Mouse (Mus musculus) cerebellum, adult 9-10 months (tissue): ENCODE measurements around the gene Pacsin2.

ENCODE experiments used
- DNase-seq: peaks from one replicate; pipeline ENCODE4 v3.0.0; 2022

The Pacsin2 gene

DNA sequence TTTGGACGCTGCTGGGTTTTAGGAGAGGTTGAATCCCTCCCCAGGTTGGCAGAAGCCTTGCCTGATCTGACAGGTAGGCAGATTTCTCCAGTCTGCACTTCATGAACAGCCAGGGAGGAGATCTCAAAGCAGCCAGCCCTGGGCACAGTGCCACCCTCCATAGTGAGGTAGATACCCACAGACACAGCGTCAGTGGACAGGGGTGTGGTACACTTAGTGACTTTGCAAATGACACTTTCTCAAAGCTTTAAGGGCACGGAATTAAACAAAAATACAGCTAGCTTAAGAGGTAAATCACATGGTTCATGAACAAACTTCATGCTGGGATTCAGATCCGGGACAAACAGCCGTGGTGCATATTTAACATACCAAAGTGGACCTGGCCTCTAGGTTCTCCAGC is 15.8 kb downstream of the Pacsin2 start:
- no peak for DNase-seq

DNA sequence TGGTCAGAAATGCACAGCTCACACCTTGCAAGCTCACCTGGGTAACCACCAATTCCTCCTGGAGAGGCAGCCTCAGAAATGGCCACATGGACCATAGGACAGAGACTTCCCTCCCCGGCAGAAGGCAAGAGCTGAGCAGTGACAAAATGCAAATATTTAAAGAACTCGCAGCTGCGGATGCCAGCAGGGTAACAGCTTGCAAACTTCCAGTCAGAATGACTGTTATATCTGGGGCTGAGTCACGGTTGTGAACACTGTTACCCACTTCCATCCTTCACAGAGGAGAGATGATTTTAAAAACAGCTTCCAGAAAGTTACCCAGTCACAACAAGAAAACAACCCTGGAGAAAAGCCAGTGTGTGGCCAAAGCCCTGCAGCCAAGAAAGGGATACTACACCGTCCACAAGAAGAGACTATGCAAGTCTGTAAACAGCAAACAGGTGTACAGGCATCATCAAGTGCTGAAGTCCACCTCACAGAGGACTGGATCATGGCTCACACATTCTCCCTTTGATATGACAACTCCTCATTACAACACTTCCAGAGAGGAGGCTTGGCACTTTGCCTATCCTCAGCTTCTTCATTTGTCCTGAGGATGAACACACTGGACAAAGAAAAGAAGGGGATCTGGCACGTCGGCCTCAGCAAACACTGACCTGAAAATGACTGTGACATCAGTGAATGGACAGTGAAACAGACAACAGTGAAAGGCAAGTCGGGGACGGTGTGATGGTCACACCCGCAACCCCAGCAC is 16.4 kb downstream of the Pacsin2 start:
- DNase-seq, result no peak

DNA sequence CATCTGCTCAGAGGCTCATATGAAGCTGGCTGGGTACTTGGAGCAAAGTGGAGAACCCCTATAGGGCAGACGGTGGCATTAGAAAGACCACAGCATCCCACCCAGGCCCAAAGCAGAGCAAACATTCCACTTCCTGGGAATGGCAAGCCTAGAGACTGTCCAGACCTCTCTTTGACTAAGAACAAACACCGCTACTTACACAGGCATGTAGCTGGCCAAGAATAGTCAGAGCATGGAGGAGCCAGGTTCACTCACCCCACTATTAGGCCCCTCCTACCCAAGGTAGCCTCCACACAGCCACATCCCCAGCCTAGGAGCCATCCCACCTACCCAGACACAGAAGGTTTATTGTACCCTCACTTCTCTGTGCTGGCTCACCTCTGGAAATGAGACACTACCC is 18.5 kb downstream of the Pacsin2 start:
- no peak for DNase-seq

- no peak for DNase-seq
Observed at GRCm38 (mm10) chr15:83445383-83445782, 19.0 kb downstream of the Pacsin2 start.

GRCm38 (mm10) chr15:83444425-83444824 is 20.0 kb downstream of the Pacsin2 start:
- DNase-seq, result no peak

DNA sequence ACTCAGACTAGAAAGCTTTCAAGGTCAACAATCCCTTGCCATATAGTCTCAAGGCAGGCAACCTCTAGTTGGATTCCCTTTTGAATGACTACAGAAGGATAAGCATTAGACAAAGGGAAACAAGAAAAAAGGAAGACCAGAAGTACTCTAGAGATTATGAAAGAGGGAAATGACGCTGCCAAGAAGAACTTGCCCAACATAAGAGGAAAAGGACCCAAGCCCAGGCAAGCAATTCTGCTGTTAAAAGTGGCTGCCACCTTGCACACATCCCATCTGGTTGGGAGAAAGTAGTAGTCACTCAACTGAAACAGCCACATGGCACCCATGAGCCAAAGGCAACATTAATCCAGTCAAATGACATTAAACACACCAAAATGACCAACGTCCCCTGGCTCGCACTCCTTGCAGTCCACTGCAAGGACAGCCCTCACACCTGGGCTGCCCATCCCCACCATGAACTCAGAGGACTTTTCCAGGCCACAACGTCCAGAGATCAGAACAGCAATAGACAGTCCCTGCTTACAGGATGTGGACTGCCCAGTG is 21.8 kb downstream of the Pacsin2 start:
- no peak for DNase-seq

GRCm38 (mm10) chr15:83440726-83441125 is 23.7 kb downstream of the Pacsin2 start:
- no peak for DNase-seq

DNA sequence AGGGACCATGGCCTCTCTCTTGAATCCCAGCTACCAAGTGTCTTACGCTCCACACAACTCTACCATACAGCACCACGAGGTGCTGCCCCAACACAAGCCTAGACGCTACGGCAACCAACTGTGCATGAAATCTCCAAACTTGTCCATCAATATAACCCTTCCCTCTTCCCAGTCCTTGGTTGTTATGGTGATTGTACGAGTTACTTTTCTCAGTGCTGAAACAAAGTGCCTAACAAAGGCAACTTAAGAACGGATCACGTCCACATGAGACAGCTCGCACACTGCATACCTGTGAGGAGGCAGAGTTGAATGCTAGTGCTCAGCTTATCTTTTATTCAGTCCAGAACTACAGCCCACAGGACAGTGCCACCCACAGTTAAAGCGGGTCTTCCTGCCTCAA is 27.9 kb downstream of the Pacsin2 start:
- no peak for DNase-seq

DNA sequence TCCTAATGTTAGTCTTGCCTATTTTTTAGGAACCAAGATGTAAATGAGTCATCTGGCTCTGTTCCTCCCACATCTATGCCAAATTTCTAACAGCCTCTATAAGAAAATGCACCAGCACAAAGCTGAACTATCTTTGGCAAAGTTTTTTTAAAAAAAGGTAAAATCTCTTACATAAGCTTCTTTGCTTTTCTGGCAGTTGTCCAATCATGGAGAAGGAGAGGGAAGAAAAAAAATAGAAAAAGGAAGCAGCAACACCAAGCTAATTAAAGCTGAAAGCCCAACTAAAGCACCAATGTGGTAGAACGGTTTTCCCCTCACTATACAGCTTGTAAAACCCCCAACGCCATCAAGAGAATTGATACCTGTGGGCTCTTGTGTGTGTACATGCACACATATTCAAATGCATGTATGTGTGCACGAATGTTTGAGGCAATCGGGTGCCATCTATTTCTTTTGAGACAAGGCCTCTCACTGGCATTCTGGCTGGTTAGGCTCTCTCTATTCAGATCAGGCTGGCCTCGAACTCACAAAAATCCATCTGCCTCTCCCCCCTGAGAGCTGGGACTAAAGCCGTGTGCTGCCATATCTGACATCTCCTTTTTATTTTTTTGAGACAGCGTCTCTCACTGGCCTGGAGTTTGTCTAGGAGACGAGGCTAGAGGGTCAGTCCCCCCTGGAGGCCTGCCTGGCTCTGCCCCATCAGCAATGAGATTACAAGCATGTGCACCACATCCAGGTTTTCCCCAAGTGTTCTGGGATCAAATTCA is 28.9 kb downstream of the Pacsin2 start:
- DNase-seq, result no peak

DNA sequence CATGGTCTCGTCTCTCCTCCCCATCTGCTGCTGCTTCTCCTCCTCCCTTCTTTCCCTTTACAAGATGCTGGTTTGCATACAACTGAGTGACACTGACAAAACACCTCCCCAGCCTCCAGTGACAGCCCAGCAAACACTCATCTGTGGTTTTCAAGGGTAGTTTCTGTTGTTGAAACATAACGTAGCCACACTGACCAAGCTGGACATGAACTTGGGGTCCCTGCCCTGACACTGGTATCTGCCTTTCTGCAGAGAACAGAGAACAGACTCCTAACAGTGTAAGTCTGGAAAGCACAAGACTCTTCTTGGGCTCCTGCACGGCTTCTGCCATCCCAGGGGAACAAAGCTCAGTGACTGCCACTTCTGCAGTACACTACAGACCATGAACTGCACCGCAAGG is 29.7 kb downstream of the Pacsin2 start:
- DNase-seq, result no peak

GRCm38 (mm10) chr15:83433344-83433743 is 31.1 kb downstream of the Pacsin2 start:
- no peak for DNase-seq

GRCm38 (mm10) chr15:83432231-83433031 is 32.0 kb downstream of the Pacsin2 start:
- no peak for DNase-seq

DNA sequence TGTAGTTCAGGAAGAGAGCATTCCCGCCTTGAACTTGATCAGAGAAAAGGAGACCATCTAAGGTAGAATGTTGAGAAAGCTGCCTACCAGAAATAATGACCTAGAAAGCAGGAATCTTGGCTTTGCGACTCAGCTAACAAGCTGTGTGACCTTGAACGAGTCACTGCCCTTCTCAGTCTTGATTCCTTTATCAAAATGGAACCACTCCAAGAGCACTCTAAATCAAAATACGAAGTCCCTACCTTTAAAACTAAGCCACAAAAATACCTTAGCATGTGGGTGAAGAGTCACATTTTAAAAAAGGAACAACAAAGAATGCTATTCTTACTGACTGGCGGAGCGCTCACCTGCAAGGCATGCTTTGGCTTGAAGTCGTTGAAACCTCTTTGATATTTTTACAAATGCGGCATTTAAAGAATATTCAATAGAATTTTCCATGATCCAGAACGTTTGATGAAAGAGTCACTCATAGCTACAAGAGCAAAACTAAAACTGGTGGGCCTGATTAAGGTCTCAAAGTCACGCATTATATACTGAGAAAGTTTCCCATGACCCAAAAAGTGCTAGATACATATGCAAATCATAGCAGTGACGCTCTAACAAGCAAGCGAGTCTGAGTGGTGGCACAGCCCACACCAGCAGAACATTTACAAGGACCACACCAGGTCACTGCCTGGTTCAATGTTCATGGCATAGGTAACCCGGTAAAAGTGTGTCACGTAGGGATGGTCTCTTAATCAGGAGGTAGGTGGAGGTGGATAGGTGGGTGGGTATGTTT is 33.2 kb downstream of the Pacsin2 start:
- no peak for DNase-seq

DNA sequence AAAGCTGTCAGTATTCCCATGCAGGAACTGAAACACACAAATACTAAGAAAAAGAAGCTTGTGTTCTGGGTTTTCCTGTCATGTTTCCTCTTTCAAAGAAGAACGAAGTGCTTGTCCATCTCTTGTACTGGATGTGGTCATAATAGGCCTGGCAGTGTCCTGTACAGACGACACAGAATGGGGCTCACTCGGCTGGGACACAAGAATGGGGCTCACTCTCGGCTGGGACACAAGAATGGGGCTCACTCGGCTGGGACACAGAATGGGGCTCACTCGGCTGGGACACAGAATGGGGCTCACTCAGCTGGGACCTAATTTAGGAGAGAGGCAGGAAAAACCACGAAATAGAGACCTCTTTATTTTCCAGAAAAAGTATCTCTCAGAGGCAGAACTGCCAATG is 34.0 kb downstream of the Pacsin2 start:
- no peak for DNase-seq

DNA sequence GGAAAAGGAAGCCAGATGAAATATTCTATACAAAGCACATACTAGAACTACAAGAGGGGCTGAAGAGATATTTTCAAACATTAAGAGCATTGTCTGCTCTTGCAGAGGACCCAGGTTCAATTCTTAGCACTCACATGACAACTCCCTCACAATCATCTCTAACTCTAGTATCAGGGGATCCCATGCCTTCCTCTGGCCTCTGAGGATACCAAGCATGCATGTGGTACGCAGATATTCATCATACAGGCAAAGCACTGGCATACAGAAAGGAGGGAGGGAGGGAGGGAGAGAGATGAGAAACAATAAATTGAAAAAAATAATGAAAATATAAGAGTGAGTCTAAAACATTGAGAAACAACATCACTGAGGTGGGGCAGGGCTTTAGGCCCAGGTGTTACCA is 35.8 kb downstream of the Pacsin2 start:
- DNase-seq, result no peak

GRCm38 (mm10) chr15:83427294-83428163 is 36.9 kb downstream of the Pacsin2 start:
- DNase-seq, result no peak

DNA sequence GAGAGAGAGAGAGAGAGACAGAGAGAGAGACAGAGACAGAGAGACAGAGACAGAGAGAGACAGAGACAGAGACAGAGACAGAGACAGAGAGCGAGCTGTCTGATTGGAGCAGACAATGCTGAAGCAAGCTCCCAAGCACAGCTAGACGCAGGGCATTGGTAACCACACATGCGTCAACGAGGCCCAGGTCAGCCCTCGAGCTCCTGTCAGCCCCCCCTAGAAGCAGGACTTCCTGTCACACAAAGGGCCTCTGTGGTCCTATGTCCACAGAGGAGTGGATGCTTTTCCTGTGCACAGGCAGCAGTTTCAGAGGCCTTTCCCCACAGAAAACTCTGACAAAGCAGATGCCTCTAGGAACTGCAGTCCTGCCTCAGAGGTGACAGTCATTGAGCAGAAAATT is 38.6 kb downstream of the Pacsin2 start:
- no peak for DNase-seq

GRCm38 (mm10) chr15:83425277-83425676 is 39.1 kb downstream of the Pacsin2 start:
- no peak for DNase-seq

- DNase-seq, result no peak
Observed at GRCm38 (mm10) chr15:83423589-83424384, 40.6 kb downstream of the Pacsin2 start.

- DNase-seq, result no peak
Observed at GRCm38 (mm10) chr15:83422299-83422981, 42.0 kb downstream of the Pacsin2 start.
